Mouse (Mus musculus) neural tube, embryonic 15.5 days (tissue): ENCODE data around the gene Casp8. TPM values are rescaled to one million over a fixed set of nuclear protein-coding genes. Genes with fewer than 3 reads are reported as not detected.
"Not testable (repeated sequence)": the region's sequence is repeated elsewhere in the genome, so short reads cannot be mapped to it uniquely, and the experiment has no call there.

Experiments
- ATAC-seq: fragments of 200-750 bp; cut with Nextera tagmentation; 2 replicates; pipeline ENCODE4 v1.8.0; 2017; ENCODE audit warnings: mild to moderate bottlenecking, moderate TSS enrichment, moderate library complexity; ENCODE audit not compliant: low FRiP score
- H3K27ac ChIP-seq: fragments of 300-500 bp; sonication (generic); replicated peaks from 2 replicates; pipeline ENCODE4 v1.5.1; 2015; ENCODE audit warnings: mild to moderate bottlenecking, inconsistent platforms
- H3K27me3 ChIP-seq: fragments of 300-500 bp; sonication (generic); replicated peaks from 2 replicates; pipeline ENCODE4 v1.6.1; 2015; ENCODE audit warnings: inconsistent platforms
- H3K36me3 ChIP-seq: fragments of 300-500 bp; sonication (generic); 2 replicates; pipeline ENCODE4 v1.6.1; 2015; ENCODE audit warnings: inconsistent platforms
- H3K4me1 ChIP-seq: fragments of 300-500 bp; sonication (generic); 2 replicates; pipeline ENCODE4 v1.6.1; 2015; ENCODE audit warnings: inconsistent platforms
- H3K4me2 ChIP-seq: fragments of 300-500 bp; sonication (generic); 2 replicates; pipeline ENCODE4 v1.6.1; 2015; ENCODE audit warnings: inconsistent platforms, mild to moderate bottlenecking, moderate library complexity
- H3K4me3 ChIP-seq: fragments of 300-500 bp; sonication (generic); replicated peaks from 2 replicates; pipeline ENCODE4 v1.5.1; 2015; ENCODE audit warnings: mild to moderate bottlenecking, inconsistent platforms
- H3K9ac ChIP-seq: fragments of 300-500 bp; sonication (generic); replicated peaks from 2 replicates; pipeline ENCODE4 v1.6.1; 2015; ENCODE audit warnings: mild to moderate bottlenecking, inconsistent platforms
- H3K9me3 ChIP-seq: fragments of 300-500 bp; sonication (generic); replicated peaks from 2 replicates; pipeline ENCODE4 v1.6.1; 2016; ENCODE audit warnings: inconsistent platforms
- WGBS: fragments of 180-500 bp; shearing (Covaris S2); methylation state at CpG from one replicate; pipeline ENCODE4 v1.1.7; 2015; ENCODE audit warnings: mixed read lengths; 5-methylcytosine and 5-hydroxymethylcytosine counted together
- polyA plus RNA-seq: library from polyadenylated mRNA; unstranded; fragments of >200 nt; fragmentation: Nextera tagmentation; extraction: Ambion mirVana; gene quantifications from 2 replicates; pipeline ENCODE4 v1.2.1, GENCODE M21; 2015

Casp8 gene
- polyA plus RNA-seq, 1 experiment from 2014 or later, result 5.6 TPM

- H3K4me2 ChIP-seq, H3K9me3 ChIP-seq, H3K4me1 ChIP-seq, ATAC-seq, H3K27me3 ChIP-seq, H3K27ac ChIP-seq, H3K9ac ChIP-seq, H3K36me3 ChIP-seq, H3K4me3 ChIP-seq: not testable (repeated sequence)
- 90% methylated on average over 2 of the region's 2 CpGs for WGBS
Measured at GRCm38 (mm10) chr1:58879291-58879690, 84.1 kb downstream of the Casp8 start.

- H3K4me1 ChIP-seq, H3K4me3 ChIP-seq, H3K36me3 ChIP-seq, H3K9me3 ChIP-seq, H3K27me3 ChIP-seq, ATAC-seq, H3K27ac ChIP-seq, H3K9ac ChIP-seq, H3K4me2 ChIP-seq: not testable (repeated sequence)
- 92% methylated on average over 9 of the region's 9 CpGs for WGBS
Measured at GRCm38 (mm10) chr1:58883279-58883678, 88.1 kb downstream of the Casp8 start.

GRCm38 (mm10) chr1:58885646-58886045, 90.5 kb downstream of the Casp8 start:
- Histone ChIP-seq H3K4me3 (no peak overlapping the region), H3K9ac (no peak overlapping the region), H3K36me3 (no peaks in the 10 kb centered on the region), H3K9me3 (no peaks in the 10 kb centered on the region), H3K4me1 (no peaks in the 10 kb centered on the region), H3K27ac (no peak overlapping the region), H3K4me2 (no peak overlapping the region), H3K27me3 (no peaks in the 10 kb centered on the region)
- no peak for ATAC-seq
- WGBS, result 84% methylated on average over 4 of the region's 4 CpGs

- Histone ChIP-seq H3K4me1 (no peaks in the 10 kb centered on the region), H3K4me3 (no peak overlapping the region), H3K27me3 (no peaks in the 10 kb centered on the region), H3K9ac (no peak overlapping the region), H3K27ac (no peak overlapping the region), H3K4me2 (no peak overlapping the region), H3K9me3 (no peaks in the 10 kb centered on the region), H3K36me3 (no peaks in the 10 kb centered on the region)
- WGBS, result 83% methylated on average over 5 of the region's 5 CpGs
- ATAC-seq, result no peak
Measured at GRCm38 (mm10) chr1:58889826-58890546, 94.8 kb downstream of the Casp8 start.

GRCm38 (mm10) chr1:58890697-58891290, 95.6 kb downstream of the Casp8 start:
- not testable (repeated sequence) for H3K4me2 ChIP-seq, ATAC-seq, H3K9me3 ChIP-seq, H3K36me3 ChIP-seq, H3K27ac ChIP-seq, H3K27me3 ChIP-seq, H3K4me3 ChIP-seq, H3K9ac ChIP-seq, H3K4me1 ChIP-seq
- WGBS, result 90% methylated on average over 4 of the region's 5 CpGs

- H3K4me1 ChIP-seq, H3K27me3 ChIP-seq, H3K9ac ChIP-seq, ATAC-seq, H3K9me3 ChIP-seq, H3K4me2 ChIP-seq, H3K27ac ChIP-seq, H3K4me3 ChIP-seq, H3K36me3 ChIP-seq: not testable (repeated sequence)
- 74% methylated on average over 2 of the region's 2 CpGs for WGBS
Measured at GRCm38 (mm10) chr1:58891481-58892170, 96.5 kb downstream of the Casp8 start.

GRCm38 (mm10) chr1:58892386-58892785, 97.2 kb downstream of the Casp8 start:
- H3K9me3 ChIP-seq, H3K4me2 ChIP-seq, H3K27me3 ChIP-seq, H3K4me1 ChIP-seq, H3K4me3 ChIP-seq, H3K27ac ChIP-seq, H3K36me3 ChIP-seq, ATAC-seq, H3K9ac ChIP-seq: not testable (repeated sequence)
- 86% methylated on average over 6 of the region's 8 CpGs for WGBS

Other genes starting within 250 kb of the Casp8 start
- gene Fam126b, start 209.1 kb upstream of the Casp8 start, polyA plus RNA-seq, result 13.1 and 15.4 TPM in 2 replicates
- 206 and 217 TPM in 2 replicates for gene Ndufb3, start 209.0 kb upstream of the Casp8 start, polyA plus RNA-seq
- gene Als2cr12, start 99.4 kb upstream of the Casp8 start, polyA plus RNA-seq, result not detected in 2 replicates
- 15.3 and 20.0 TPM in 2 replicates for gene Cflar, start 83.9 kb upstream of the Casp8 start, polyA plus RNA-seq
- 13.9 and 14.2 TPM in 2 replicates for gene Trak2, start 178.1 kb downstream of the Casp8 start, polyA plus RNA-seq
- gene Stradb, start 178.1 kb downstream of the Casp8 start, polyA plus RNA-seq, result 86.3 and 103 TPM in 2 replicates